Mouse (Mus musculus): ENCODE results near the gene Strada. TPM values are rescaled to one million over a fixed set of nuclear protein-coding genes. Genes with fewer than 3 reads are reported as not detected.

Strada gene
- polyA plus RNA-seq, 1 experiment from 2014 or later: 9.9 TPM

GRCm38 (mm10) chr11:106158081-106158929 lies 43.7 kb downstream of the Strada start:
- whole genome bisulfite sequencing: 60% methylated on average over 14 of the region's 14 CpGs
- TF ChIP-seq CTCF (IDR thresholded peaks at IDR 0.05; ENCODE audit: low read depth) (peak; percentile 79), EP300 (optimal IDR thresholded peaks at IDR 0.05) (no peak)
- H3K4me1 ChIP-seq (replicated peaks; ENCODE audit: control insufficient read depth, insufficient read depth): 0 out of 2 replicates have a peak, but pooled peaks cover 2% of the 10 kb centered on the region
- no peaks in the 10 kb centered on the region for H3K27me3 ChIP-seq (ENCODE audit: control insufficient read depth, insufficient read depth, low read length)
- H3K9me3 ChIP-seq (ENCODE audit: control insufficient read depth, low read length): no peaks in the 10 kb centered on the region
- H3K4me3 ChIP-seq (ENCODE audit: low read depth, low read length): peak overlapping the region; percentile 69; the same call in 1 of the 2 replicates
- no peak for DNase-seq (ENCODE audit: low spot score)
- H3K36me3 ChIP-seq (ENCODE audit: control insufficient read depth, insufficient read depth, low read length): peaks cover 13% of the 10 kb centered on the region
- ATAC-seq (ENCODE audit: low FRiP score, low TSS enrichment): no peak
- H3K9ac ChIP-seq (ENCODE audit: low read length): no peak overlapping the region
- H3K27ac ChIP-seq (replicated peaks): peak overlapping the region; percentile 88; the same call in 1 of the 2 replicates
- H3K4me2 ChIP-seq (replicated peaks; ENCODE audit: low read depth): peak overlapping the region; percentile 92

- H3K27ac ChIP-seq (replicated peaks): no peak overlapping the region
- DNase-seq (ENCODE audit: low spot score): no peak
- ATAC-seq (ENCODE audit: low FRiP score, low TSS enrichment): no peak
- H3K4me1 ChIP-seq (replicated peaks; ENCODE audit: control insufficient read depth, insufficient read depth): 0 out of 2 replicates have a peak, but pooled peaks cover 2% of the 10 kb centered on the region
- H3K9me3 ChIP-seq (ENCODE audit: control insufficient read depth, low read length): no peaks in the 10 kb centered on the region
- no peak overlapping the region for H3K4me2 ChIP-seq (replicated peaks; ENCODE audit: low read depth)
- no peak overlapping the region for H3K9ac ChIP-seq (ENCODE audit: low read length)
- no peak for TF ChIP-seq EP300 (optimal IDR thresholded peaks at IDR 0.05)
- no peak for TF ChIP-seq CTCF (IDR thresholded peaks at IDR 0.05; ENCODE audit: low read depth)
- WGBS: 77% methylated on average over 7 of the region's 7 CpGs
- H3K36me3 ChIP-seq (ENCODE audit: control insufficient read depth, insufficient read depth, low read length): peaks cover 13% of the 10 kb centered on the region
- no peaks in the 10 kb centered on the region for H3K27me3 ChIP-seq (ENCODE audit: control insufficient read depth, insufficient read depth, low read length)
- no peak overlapping the region for H3K4me3 ChIP-seq (ENCODE audit: low read depth, low read length)
Observed at GRCm38 (mm10) chr11:106157154-106157553, 44.8 kb downstream of the Strada start.

GRCm38 (mm10) chr11:106156257-106156656 lies 45.7 kb downstream of the Strada start:
- Histone ChIP-seq H3K9ac (ENCODE audit: low read length) (no peak overlapping the region), H3K4me2 (replicated peaks; ENCODE audit: low read depth) (no peak overlapping the region), H3K4me1 (replicated peaks; ENCODE audit: control insufficient read depth, insufficient read depth) (0 out of 2 replicates have a peak, but pooled peaks cover 2% of the 10 kb centered on the region), H3K27ac (replicated peaks) (no peak overlapping the region), H3K4me3 (ENCODE audit: low read depth, low read length) (no peak overlapping the region), H3K36me3 (ENCODE audit: control insufficient read depth, insufficient read depth, low read length) (peaks cover 15% of the 10 kb centered on the region), H3K9me3 (ENCODE audit: control insufficient read depth, low read length) (no peaks in the 10 kb centered on the region), H3K27me3 (ENCODE audit: control insufficient read depth, insufficient read depth, low read length) (no peaks in the 10 kb centered on the region)
- TF ChIP-seq CTCF (IDR thresholded peaks at IDR 0.05; ENCODE audit: low read depth): no peak
- 80% methylated on average over 1 of the region's 1 CpGs for WGBS
- no peak for DNase-seq (ENCODE audit: low spot score)
- no peak for ATAC-seq (ENCODE audit: low FRiP score, low TSS enrichment)

GRCm38 (mm10) chr11:106155761-106156160 lies 46.2 kb downstream of the Strada start:
- Histone ChIP-seq H3K9ac (ENCODE audit: low read length) (no peak overlapping the region), H3K27me3 (ENCODE audit: control insufficient read depth, insufficient read depth, low read length) (no peaks in the 10 kb centered on the region), H3K36me3 (ENCODE audit: control insufficient read depth, insufficient read depth, low read length) (peaks cover 18% of the 10 kb centered on the region), H3K9me3 (ENCODE audit: control insufficient read depth, low read length) (no peaks in the 10 kb centered on the region), H3K4me1 (replicated peaks; ENCODE audit: control insufficient read depth, insufficient read depth) (0 out of 2 replicates have a peak, but pooled peaks cover 2% of the 10 kb centered on the region), H3K4me3 (ENCODE audit: low read depth, low read length) (no peak overlapping the region), H3K27ac (replicated peaks) (no peak overlapping the region), H3K4me2 (replicated peaks; ENCODE audit: low read depth) (no peak overlapping the region)
- TF ChIP-seq EP300 (optimal IDR thresholded peaks at IDR 0.05) (no peak), CTCF (IDR thresholded peaks at IDR 0.05; ENCODE audit: low read depth) (no peak)
- DNase-seq (ENCODE audit: low spot score): no peak
- no peak for ATAC-seq (ENCODE audit: low FRiP score, low TSS enrichment)
- WGBS: 53% methylated on average over 3 of the region's 3 CpGs

GRCm38 (mm10) chr11:106154770-106155169 lies 47.2 kb downstream of the Strada start:
- DNase-seq (ENCODE audit: low spot score) (no peak), ATAC-seq (ENCODE audit: low FRiP score, low TSS enrichment) (no peak)
- no peak overlapping the region for H3K4me3 ChIP-seq (ENCODE audit: low read depth, low read length)
- TF ChIP-seq CTCF (IDR thresholded peaks at IDR 0.05; ENCODE audit: low read depth): no peak
- TF ChIP-seq EP300 (optimal IDR thresholded peaks at IDR 0.05): no peak
- H3K4me1 ChIP-seq (replicated peaks; ENCODE audit: control insufficient read depth, insufficient read depth): 0 out of 2 replicates have a peak, but pooled peaks cover 2% of the 10 kb centered on the region
- 60% methylated on average over 2 of the region's 2 CpGs for WGBS
- no peaks in the 10 kb centered on the region for H3K9me3 ChIP-seq (ENCODE audit: control insufficient read depth, low read length)
- H3K27me3 ChIP-seq (ENCODE audit: control insufficient read depth, insufficient read depth, low read length): no peaks in the 10 kb centered on the region
- no peak overlapping the region for H3K27ac ChIP-seq (replicated peaks)
- no peak overlapping the region for H3K4me2 ChIP-seq (replicated peaks; ENCODE audit: low read depth)
- peaks cover 21% of the 10 kb centered on the region for H3K36me3 ChIP-seq (ENCODE audit: control insufficient read depth, insufficient read depth, low read length)
- H3K9ac ChIP-seq (ENCODE audit: low read length): no peak overlapping the region

GRCm38 (mm10) chr11:106154091-106154490 lies 47.9 kb downstream of the Strada start:
- H3K9me3 ChIP-seq (ENCODE audit: control insufficient read depth, low read length): no peaks in the 10 kb centered on the region
- H3K4me2 ChIP-seq (replicated peaks; ENCODE audit: low read depth): no peak overlapping the region
- H3K4me1 ChIP-seq (replicated peaks; ENCODE audit: control insufficient read depth, insufficient read depth): no peaks in the 10 kb centered on the region
- H3K36me3 ChIP-seq (ENCODE audit: control insufficient read depth, insufficient read depth, low read length): peaks cover 25% of the 10 kb centered on the region
- H3K9ac ChIP-seq (ENCODE audit: low read length): no peak overlapping the region
- H3K27ac ChIP-seq (replicated peaks): no peak overlapping the region
- H3K27me3 ChIP-seq (ENCODE audit: control insufficient read depth, insufficient read depth, low read length): no peaks in the 10 kb centered on the region
- no peak overlapping the region for H3K4me3 ChIP-seq (ENCODE audit: low read depth, low read length)
- no peak for ATAC-seq (ENCODE audit: low FRiP score, low TSS enrichment)
- TF ChIP-seq CTCF (IDR thresholded peaks at IDR 0.05; ENCODE audit: low read depth) (no peak), EP300 (optimal IDR thresholded peaks at IDR 0.05) (no peak)
- DNase-seq (ENCODE audit: low spot score): no peak
- WGBS: 87% methylated on average over 5 of the region's 5 CpGs

Data from stomach, postnatal 0 days (tissue).